Mouse (Mus musculus) NIH3T3 (cell line): Measurements from ENCODE around the gene Txn1.

ENCODE experiments used
- DNase-seq: peaks from one replicate; pipeline ENCODE4 v3.0.0-alpha.2; 2012; ENCODE audit warnings: low read depth

Gene Txn1

DNA sequence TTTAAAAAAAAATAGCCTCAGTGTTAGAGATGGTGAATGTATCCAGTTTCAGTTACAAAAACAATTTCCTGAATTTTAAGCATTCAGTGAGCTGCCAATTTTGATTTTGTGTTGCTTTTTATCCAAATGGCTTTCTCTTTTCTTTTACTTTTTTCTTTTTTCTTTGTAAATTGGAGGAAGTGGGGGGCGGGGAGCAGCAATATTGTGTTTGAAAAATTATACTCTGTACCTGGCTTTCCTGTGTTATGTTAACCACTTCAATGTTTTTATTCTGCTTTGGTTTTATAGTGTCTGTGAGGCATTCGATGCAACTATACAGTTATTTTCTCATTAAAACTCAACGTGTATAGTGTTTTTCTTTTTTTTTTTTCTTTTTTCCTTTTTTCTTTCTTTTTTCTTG lies 59.6 kb downstream of the Txn1 start:
- DNase-seq: no peak

DNA sequence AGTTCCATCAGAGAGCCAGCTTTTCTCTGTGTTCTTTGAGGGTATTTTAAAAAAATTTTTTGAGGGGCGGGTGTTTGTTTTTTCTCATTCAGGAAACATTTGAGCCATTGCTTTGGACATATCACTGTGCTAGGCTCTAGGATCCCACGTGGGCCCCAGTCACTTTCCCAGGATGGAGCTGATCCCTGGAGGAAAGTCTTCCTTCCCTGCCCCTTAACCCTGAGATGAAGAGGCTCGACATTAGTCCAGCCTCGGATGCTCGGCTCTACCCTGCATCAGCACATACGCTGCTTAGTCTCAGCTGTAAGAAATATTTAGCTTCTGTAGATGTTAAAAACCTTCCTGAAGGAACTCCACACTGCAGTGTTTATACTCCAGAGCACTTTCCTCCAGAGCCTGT lies 60.3 kb downstream of the Txn1 start:
- DNase-seq: no peak

DNA sequence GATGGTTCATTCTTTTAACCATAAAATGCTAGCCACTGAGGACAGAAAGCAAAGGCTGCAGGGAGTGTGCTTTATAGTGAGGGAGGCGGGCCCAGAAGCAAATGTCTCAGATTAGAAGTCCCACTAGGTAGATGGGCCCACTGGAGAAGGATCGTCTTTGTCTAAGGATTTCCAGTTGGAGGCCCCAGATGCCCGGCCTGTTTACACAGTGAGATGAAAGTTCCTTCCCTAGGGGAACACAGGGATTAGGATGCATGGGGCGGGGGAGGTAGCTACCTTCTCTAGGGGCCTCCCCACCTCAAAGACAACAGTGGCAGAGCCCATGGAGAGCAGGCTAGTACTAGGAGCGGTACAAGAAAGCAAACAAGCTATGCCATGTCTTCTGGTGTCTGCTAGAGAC lies 61.1 kb downstream of the Txn1 start:
- no peak for DNase-seq
